Mouse (Mus musculus) forebrain, embryonic 13.5 days (tissue): ENCODE results near the gene 1700025C18Rik. TPM values are rescaled to one million over a fixed set of nuclear protein-coding genes. Genes with fewer than 3 reads are reported as not detected.

Source experiments
- ATAC-seq: fragments of 200-750 bp; cut with Nextera tagmentation; 2 replicates; pipeline ENCODE4 v1.8.0; 2017
- H3K27ac ChIP-seq: fragments of 300-500 bp; sonication (generic); 2 replicates; pipeline ENCODE4 v1.5.1; 2015; ENCODE audit warnings: inconsistent platforms, mild to moderate bottlenecking, moderate library complexity
- H3K27me3 ChIP-seq: fragments of 300-500 bp; sonication (generic); 2 replicates; pipeline ENCODE4 v1.6.1; 2015; ENCODE audit warnings: mild to moderate bottlenecking, inconsistent platforms
- H3K36me3 ChIP-seq: fragments of 300-500 bp; sonication (generic); 2 replicates; pipeline ENCODE4 v1.6.1; 2015; ENCODE audit warnings: mild to moderate bottlenecking, inconsistent platforms; ENCODE audit not compliant: poor library complexity, severe bottlenecking
- H3K4me1 ChIP-seq: fragments of 300-500 bp; sonication (generic); 2 replicates; pipeline ENCODE4 v1.6.1; 2015; ENCODE audit warnings: inconsistent platforms
- H3K4me2 ChIP-seq: fragments of 300-500 bp; sonication (generic); 2 replicates; pipeline ENCODE4 v1.6.1; 2015; ENCODE audit warnings: inconsistent platforms, mild to moderate bottlenecking, moderate library complexity
- H3K4me3 ChIP-seq: fragments of 300-500 bp; sonication (generic); 2 replicates; pipeline ENCODE4 v1.5.1; 2015; ENCODE audit warnings: mild to moderate bottlenecking, inconsistent platforms
- H3K9ac ChIP-seq: fragments of 300-500 bp; sonication (generic); 2 replicates; pipeline ENCODE4 v1.6.1; 2015; ENCODE audit warnings: mild to moderate bottlenecking, inconsistent platforms
- H3K9me3 ChIP-seq: fragments of 300-500 bp; sonication (generic); replicated peaks from 2 replicates; pipeline ENCODE4 v1.6.1; 2016; ENCODE audit warnings: inconsistent platforms
- WGBS: fragments of 180-500 bp; shearing (Covaris S2); methylation state at CpG from one replicate; pipeline ENCODE4 v1.1.7; 2015; 5-methylcytosine and 5-hydroxymethylcytosine counted together
- polyA plus RNA-seq: library from polyadenylated mRNA; unstranded; fragments of >200 nt; fragmentation: Nextera tagmentation; extraction: Ambion mirVana; gene quantifications from 2 replicates; pipeline ENCODE4 v1.2.1, GENCODE M21; 2015

Gene 1700025C18Rik
- polyA plus RNA-seq, 1 experiment from 2014 or later: not detected

DNA sequence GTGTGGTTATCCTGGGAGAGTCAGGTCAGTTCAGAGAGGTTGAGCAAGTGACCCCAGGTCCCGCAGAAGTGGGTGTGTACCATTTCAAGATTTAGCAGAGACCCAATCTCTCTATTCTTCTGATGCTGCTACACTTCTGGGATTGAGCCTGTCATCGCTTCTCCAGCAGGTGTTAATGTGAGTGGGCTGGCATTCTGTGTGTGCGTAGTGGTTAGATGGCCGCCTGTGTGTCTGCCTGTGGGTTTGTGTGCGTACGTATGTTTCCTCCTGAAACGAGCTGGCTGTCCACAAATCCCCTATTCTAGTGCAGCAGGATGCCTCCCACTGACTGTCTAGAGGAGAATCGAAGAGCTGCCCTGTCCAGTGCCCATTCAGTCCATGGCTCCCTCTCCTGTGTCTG, 12.5 kb downstream of the 1700025C18Rik start:
- ATAC-seq: no peak
- Histone ChIP-seq H3K4me3 (no peak overlapping the region), H3K9me3 (no peaks in the 10 kb centered on the region), H3K4me1 (peaks cover 70% of the 10 kb centered on the region), H3K27ac (no peak overlapping the region), H3K36me3 (no peaks in the 10 kb centered on the region), H3K9ac (peak overlapping the region; percentile 34; the same call in 1 of the 2 replicates), H3K4me2 (peak overlapping the region; percentile 20; the same call in 1 of the 2 replicates), H3K27me3 (peaks cover 54% of the 10 kb centered on the region)
- WGBS: 40% methylated on average over 8 of the region's 8 CpGs

GRCm38 (mm10) chr2:165077055-165077454, 13.5 kb downstream of the 1700025C18Rik start:
- peak overlapping the region; percentile 41 for H3K4me2 ChIP-seq
- H3K36me3 ChIP-seq: no peaks in the 10 kb centered on the region
- 2% methylated on average over 9 of the region's 9 CpGs for WGBS
- H3K9ac ChIP-seq: peak overlapping the region; percentile 23; the same call in 1 of the 2 replicates
- H3K27ac ChIP-seq: peak overlapping the region; percentile 63
- no peak overlapping the region for H3K4me3 ChIP-seq
- peak; percentile 76 for ATAC-seq
- peaks cover 55% of the 10 kb centered on the region for H3K27me3 ChIP-seq
- peaks cover 72% of the 10 kb centered on the region for H3K4me1 ChIP-seq
- no peaks in the 10 kb centered on the region for H3K9me3 ChIP-seq

- ATAC-seq: peak; percentile 41; the same call in 1 of the 2 replicates
- H3K4me3 ChIP-seq: no peak overlapping the region
- H3K9ac ChIP-seq: no peak overlapping the region
- peaks cover 55% of the 10 kb centered on the region for H3K27me3 ChIP-seq
- H3K9me3 ChIP-seq: no peaks in the 10 kb centered on the region
- 39% methylated on average over 2 of the region's 2 CpGs for WGBS
- peaks cover 71% of the 10 kb centered on the region for H3K4me1 ChIP-seq
- no peak overlapping the region for H3K4me2 ChIP-seq
- no peak overlapping the region for H3K27ac ChIP-seq
- H3K36me3 ChIP-seq: no peaks in the 10 kb centered on the region
Measured at GRCm38 (mm10) chr2:165074937-165075336, 15.6 kb downstream of the 1700025C18Rik start.

GRCm38 (mm10) chr2:165074081-165074884, 16.3 kb downstream of the 1700025C18Rik start:
- peaks cover 49% of the 10 kb centered on the region for H3K27me3 ChIP-seq
- no peak overlapping the region for H3K27ac ChIP-seq
- WGBS: 48% methylated on average over 11 of the region's 11 CpGs

GRCm38 (mm10) chr2:165073381-165073781, 17.2 kb downstream of the 1700025C18Rik start:
- no peaks in the 10 kb centered on the region for H3K36me3 ChIP-seq
- no peak; the same call in 1 of the 2 replicates for ATAC-seq
- H3K9me3 ChIP-seq: no peaks in the 10 kb centered on the region
- H3K4me1 ChIP-seq: peaks cover 60% of the 10 kb centered on the region
- 15% methylated on average over 9 of the region's 9 CpGs for WGBS
- no peak overlapping the region for H3K4me3 ChIP-seq
- peaks cover 40% of the 10 kb centered on the region for H3K27me3 ChIP-seq
- H3K27ac ChIP-seq: 0 out of 2 replicates have a peak overlapping the region, but pooled peaks have one; percentile 7
- peak overlapping the region; percentile 12; the same call in 1 of the 2 replicates for H3K9ac ChIP-seq
- H3K4me2 ChIP-seq: peak overlapping the region; percentile 22

More at GRCm38 (mm10) chr2:165074081-165074884, 16.3 kb downstream of the 1700025C18Rik start:
- Histone ChIP-seq H3K36me3 (no peaks in the 10 kb centered on the region), H3K4me1 (peaks cover 69% of the 10 kb centered on the region), H3K4me2 (no peak overlapping the region), H3K9ac (no peak overlapping the region), H3K9me3 (no peaks in the 10 kb centered on the region), H3K4me3 (no peak overlapping the region)
- ATAC-seq: no peak

GRCm38 (mm10) chr2:165070096-165070816, 20.3 kb downstream of the 1700025C18Rik start:
- Histone ChIP-seq H3K4me1 (peaks cover 32% of the 10 kb centered on the region), H3K9ac (0 out of 2 replicates have a peak overlapping the region, but pooled peaks have one; percentile 16)
- no peak; the same call in 1 of the 2 replicates for ATAC-seq

DNA sequence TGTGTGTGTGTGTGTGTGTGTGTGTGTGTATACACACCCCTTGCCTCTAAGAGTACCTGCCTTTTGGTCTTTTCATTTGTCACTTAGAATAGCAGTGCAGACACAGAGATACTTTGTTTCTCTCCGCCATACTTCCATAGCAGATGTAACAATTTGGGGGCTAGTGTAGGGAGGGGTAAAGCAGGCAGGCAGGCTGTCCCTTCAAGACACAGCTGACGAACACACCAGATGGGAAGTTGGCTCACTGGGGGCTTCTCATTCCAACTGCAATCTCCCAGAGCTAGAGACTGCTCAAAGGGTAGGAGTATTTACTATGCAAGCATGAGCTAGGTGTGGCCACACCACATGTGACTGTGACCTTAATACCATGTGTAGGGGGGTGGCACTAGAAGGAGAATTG, 21.7 kb downstream of the 1700025C18Rik start:
- ATAC-seq: peak; percentile 58; the same call in 1 of the 2 replicates
- peaks cover 24% of the 10 kb centered on the region for H3K27me3 ChIP-seq
- H3K4me3 ChIP-seq: no peak overlapping the region
- WGBS: 80% methylated on average over 2 of the region's 2 CpGs
- H3K9me3 ChIP-seq: no peaks in the 10 kb centered on the region
- no peak overlapping the region for H3K9ac ChIP-seq
- H3K36me3 ChIP-seq: no peaks in the 10 kb centered on the region
- no peak overlapping the region for H3K4me2 ChIP-seq
- H3K4me1 ChIP-seq: peaks cover 26% of the 10 kb centered on the region
- peak overlapping the region; percentile 37; the same call in 1 of the 2 replicates for H3K27ac ChIP-seq

More at GRCm38 (mm10) chr2:165070096-165070816, 20.3 kb downstream of the 1700025C18Rik start:
- no peak overlapping the region for H3K4me3 ChIP-seq
- no peaks in the 10 kb centered on the region for H3K9me3 ChIP-seq
- H3K27me3 ChIP-seq: peaks cover 35% of the 10 kb centered on the region
- H3K27ac ChIP-seq: no peak overlapping the region
- peak overlapping the region; percentile 37 for H3K4me2 ChIP-seq
- WGBS: 19% methylated on average over 20 of the region's 23 CpGs
- no peaks in the 10 kb centered on the region for H3K36me3 ChIP-seq

- WGBS: 62% methylated on average over 7 of the region's 7 CpGs
- H3K36me3 ChIP-seq: no peaks in the 10 kb centered on the region
- H3K9me3 ChIP-seq: no peaks in the 10 kb centered on the region
- ATAC-seq: peak; percentile 59
- no peak overlapping the region for H3K4me3 ChIP-seq
- H3K27ac ChIP-seq: no peak overlapping the region
- H3K27me3 ChIP-seq: no peaks in the 10 kb centered on the region
- H3K4me1 ChIP-seq: peaks cover 5% of the 10 kb centered on the region; the same call in 1 of the 2 replicates
- H3K4me2 ChIP-seq: no peak overlapping the region
- no peak overlapping the region for H3K9ac ChIP-seq
Measured at GRCm38 (mm10) chr2:165064489-165064888, 26.1 kb downstream of the 1700025C18Rik start.

- no peak overlapping the region for H3K4me3 ChIP-seq
- peaks cover 5% of the 10 kb centered on the region; the same call in 1 of the 2 replicates for H3K4me1 ChIP-seq
- H3K36me3 ChIP-seq: no peaks in the 10 kb centered on the region
- no peaks in the 10 kb centered on the region for H3K9me3 ChIP-seq
- 86% methylated on average over 16 of the region's 16 CpGs for WGBS
- no peak overlapping the region for H3K27ac ChIP-seq
- H3K9ac ChIP-seq: no peak overlapping the region
- no peak for ATAC-seq
- no peak overlapping the region for H3K4me2 ChIP-seq
- H3K27me3 ChIP-seq: peaks cover 6% of the 10 kb centered on the region; the same call in 1 of the 2 replicates
Measured at GRCm38 (mm10) chr2:165061638-165062433, 28.7 kb downstream of the 1700025C18Rik start.

DNA sequence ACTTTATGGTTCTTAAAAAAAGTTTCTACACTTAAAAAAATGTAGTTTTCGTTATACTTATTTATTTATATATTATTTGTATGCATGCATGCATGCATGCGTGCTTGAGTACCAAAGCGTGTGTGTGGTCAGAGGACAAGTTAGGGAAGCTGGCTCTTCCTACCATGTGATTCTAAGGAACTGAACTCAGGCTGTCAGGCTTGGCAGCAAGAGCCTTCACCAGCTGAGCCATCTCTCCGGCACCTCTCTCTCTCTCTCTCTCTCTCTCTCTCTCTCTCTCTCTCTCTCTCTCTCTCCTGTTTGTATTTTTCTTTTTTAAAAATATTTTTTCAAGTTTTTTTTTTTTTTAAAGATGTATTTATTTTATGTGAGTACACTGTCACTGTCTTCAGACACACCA, 30.6 kb downstream of the 1700025C18Rik start:
- no peak for ATAC-seq
- Histone ChIP-seq H3K27me3 (peaks cover 24% of the 10 kb centered on the region), H3K9me3 (no peaks in the 10 kb centered on the region), H3K4me2 (no peak overlapping the region), H3K36me3 (no peaks in the 10 kb centered on the region), H3K4me1 (peaks cover 11% of the 10 kb centered on the region; the same call in 1 of the 2 replicates), H3K9ac (no peak overlapping the region), H3K27ac (no peak overlapping the region), H3K4me3 (no peak overlapping the region)
- WGBS: 87% methylated on average over 4 of the region's 4 CpGs

GRCm38 (mm10) chr2:165056377-165057085, 34.0 kb downstream of the 1700025C18Rik start:
- ATAC-seq: no peak
- Histone ChIP-seq H3K4me2 (no peak overlapping the region), H3K27ac (no peak overlapping the region; the same call in 1 of the 2 replicates), H3K27me3 (peaks cover 28% of the 10 kb centered on the region), H3K4me3 (no peak overlapping the region), H3K36me3 (no peaks in the 10 kb centered on the region), H3K9me3 (no peaks in the 10 kb centered on the region), H3K9ac (no peak overlapping the region), H3K4me1 (peaks cover 13% of the 10 kb centered on the region)
- WGBS: 76% methylated on average over 14 of the region's 14 CpGs
